8 mouse cellular contexts compared by ENCODE assay signal in the genomic region with DNA sequence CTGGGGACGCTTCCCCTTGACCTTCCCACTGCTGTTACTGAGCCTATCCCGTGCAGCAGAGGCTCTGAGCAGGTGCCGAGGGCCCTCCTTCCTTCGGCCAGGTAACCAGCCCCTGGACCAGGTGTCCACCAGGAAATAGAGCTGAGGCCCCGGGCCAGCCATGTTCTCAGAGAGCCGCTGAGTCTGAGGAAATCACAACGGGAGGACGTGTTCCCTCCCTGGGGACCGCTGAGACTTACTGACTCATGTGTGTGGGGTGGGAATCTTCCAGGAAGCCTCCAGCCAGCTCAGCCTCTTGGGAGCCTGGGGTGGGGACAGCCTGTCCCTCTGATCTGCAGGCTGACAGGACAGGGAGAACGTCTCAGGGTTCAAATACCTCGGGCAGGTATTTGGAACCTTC. TPM values are rescaled to one million over a fixed set of nuclear protein-coding genes. Genes with fewer than 3 reads are reported as not detected.
A peak's percentile ranks its signal among the peaks of the same experiment; 100 is the strongest.
DNase-seq lines count a peak whose midpoint lies in the region; ATAC-seq and TF ChIP-seq lines count a peak whose summit lies in the region.

No protein-coding gene starts in this region.

- peaks cover 16% of the 10 kb centered on the region for H3K4me1 ChIP-seq in forebrain, embryonic 12.5 days
- H3K4me1 ChIP-seq in forebrain, embryonic 16.5 days (replicated peaks; ENCODE audit: control insufficient read depth, insufficient read depth, low read length) = peaks cover 17% of the 10 kb centered on the region
- peaks cover 12% of the 10 kb centered on the region; the same call in 1 of the 2 replicates for H3K4me1 ChIP-seq in intestine, postnatal 0 days (replicated peaks; ENCODE audit: control insufficient read depth, insufficient read depth, low read length)
- peaks cover 7% of the 10 kb centered on the region; the same call in 1 of the 2 replicates for H3K4me1 ChIP-seq in midbrain, embryonic 14.5 days (ENCODE audit: control insufficient read depth, insufficient read depth, low read length)

- H3K27me3 ChIP-seq in forebrain, embryonic 12.5 days = peaks cover 4% of the 10 kb centered on the region; the same call in 1 of the 2 replicates
- H3K27me3 ChIP-seq in forebrain, embryonic 16.5 days (replicated peaks; ENCODE audit: control insufficient read depth, insufficient read depth, low read length) = no peaks in the 10 kb centered on the region
- H3K27me3 ChIP-seq in intestine, postnatal 0 days (replicated peaks; ENCODE audit: control insufficient read depth, insufficient read depth, low read length) = no peaks in the 10 kb centered on the region
- H3K27me3 ChIP-seq in midbrain, embryonic 14.5 days (ENCODE audit: control insufficient read depth, insufficient read depth, low read length) = no peaks in the 10 kb centered on the region

- H3K9ac ChIP-seq in forebrain, embryonic 12.5 days = no peak overlapping the region
- no peak overlapping the region for H3K9ac ChIP-seq in forebrain, embryonic 16.5 days (replicated peaks; ENCODE audit: low read depth, low read length)
- no peak overlapping the region for H3K9ac ChIP-seq in intestine, postnatal 0 days (ENCODE audit: low read depth, low read length)
- H3K9ac ChIP-seq in midbrain, embryonic 14.5 days (replicated peaks; ENCODE audit: low read length) = no peak overlapping the region

- peak; percentile 76 for DNase-seq in gastrocnemius, postnatal 14 days
- peak; percentile 23 to 54 for DNase-seq in lung, postnatal 4 days
- DNase-seq in ovary, adult 18-20 months (ENCODE audit: low spot score) = no peak
- DNase-seq in midbrain, embryonic 14.5 days = no peak
- no peak for DNase-seq in cerebellum, adult 11-12 months

- TF ChIP-seq CTCF in intestine, postnatal 0 days (IDR thresholded peaks at IDR 0.05; ENCODE audit: low read depth) = no peak

- intact Hi-C loops in gastrocnemius, postnatal 14 days (cut with DNase I; ENCODE audit: low total_unique reads) = loop anchor here (10.0 kb wide), 1 partner anchor 83 kb away; no protein-coding TSS in a partner anchor

- ATAC-seq in forebrain, embryonic 12.5 days (ENCODE audit: low FRiP score) = no peak
- no peak for ATAC-seq in forebrain, embryonic 16.5 days
- ATAC-seq in intestine, postnatal 0 days = no peak
- no peak for ATAC-seq in midbrain, embryonic 14.5 days (ENCODE audit: low FRiP score, low TSS enrichment)

- no peak overlapping the region for H3K4me3 ChIP-seq in forebrain, embryonic 12.5 days (replicated peaks)
- H3K4me3 ChIP-seq in forebrain, embryonic 16.5 days (replicated peaks; ENCODE audit: low read length) = no peak overlapping the region
- H3K4me3 ChIP-seq in intestine, postnatal 0 days (ENCODE audit: low read depth, low read length) = peak overlapping the region; percentile 21; the same call in 1 of the 2 replicates
- no peak overlapping the region for H3K4me3 ChIP-seq in midbrain, embryonic 14.5 days (replicated peaks; ENCODE audit: low read depth, low read length)

- WGBS in forebrain, embryonic 12.5 days = 68% methylated on average over 11 of the region's 11 CpGs
- 65% methylated on average over 11 of the region's 11 CpGs for WGBS in forebrain, embryonic 16.5 days
- WGBS in intestine, postnatal 0 days = 32% methylated on average over 11 of the region's 11 CpGs
- WGBS in midbrain, embryonic 14.5 days = 64% methylated on average over 11 of the region's 11 CpGs

- H3K27ac ChIP-seq in forebrain, embryonic 12.5 days = no peak overlapping the region
- H3K27ac ChIP-seq in forebrain, embryonic 16.5 days (ENCODE audit: low read length) = no peak overlapping the region
- peak overlapping the region; percentile 69 for H3K27ac ChIP-seq in intestine, postnatal 0 days (ENCODE audit: low read depth, low read length)
- H3K27ac ChIP-seq in midbrain, embryonic 14.5 days (replicated peaks; ENCODE audit: low read depth, low read length) = no peak overlapping the region

- H3K4me2 ChIP-seq in forebrain, embryonic 12.5 days = peak overlapping the region; percentile 40; the same call in 1 of the 2 replicates
- H3K4me2 ChIP-seq in forebrain, embryonic 16.5 days (ENCODE audit: low read length) = no peak overlapping the region
- peak overlapping the region; percentile 67 for H3K4me2 ChIP-seq in intestine, postnatal 0 days (replicated peaks; ENCODE audit: low read depth)
- no peak overlapping the region for H3K4me2 ChIP-seq in midbrain, embryonic 14.5 days (ENCODE audit: low read length)

- H3K9me3 ChIP-seq in forebrain, embryonic 12.5 days = no peaks in the 10 kb centered on the region
- H3K9me3 ChIP-seq in forebrain, embryonic 16.5 days (ENCODE audit: control insufficient read depth, low read length) = no peaks in the 10 kb centered on the region
- H3K9me3 ChIP-seq in intestine, postnatal 0 days (ENCODE audit: control insufficient read depth) = no peaks in the 10 kb centered on the region
- H3K9me3 ChIP-seq in midbrain, embryonic 14.5 days (ENCODE audit: control insufficient read depth, low read length) = no peaks in the 10 kb centered on the region

- H3K36me3 ChIP-seq in forebrain, embryonic 12.5 days (replicated peaks) = no peaks in the 10 kb centered on the region
- H3K36me3 ChIP-seq in forebrain, embryonic 16.5 days (ENCODE audit: control insufficient read depth, insufficient read depth) = no peaks in the 10 kb centered on the region
- H3K36me3 ChIP-seq in intestine, postnatal 0 days (ENCODE audit: control insufficient read depth, insufficient read depth) = no peaks in the 10 kb centered on the region
- no peaks in the 10 kb centered on the region for H3K36me3 ChIP-seq in midbrain, embryonic 14.5 days (ENCODE audit: control insufficient read depth, insufficient read depth, low read length)

RNA-seq across cellular contexts. Expression of a gene that starts 32.1 kb away (rescaled TPM):
- polyA plus RNA-seq in forebrain, embryonic 12.5 days (2016; fragmentation: Nextera tagmentation; extraction: Ambion mirVana) = 180 and 192 TPM in 2 replicates
- 120 and 128 TPM in 2 replicates for polyA plus RNA-seq in forebrain, embryonic 16.5 days (2015; fragmentation: Nextera tagmentation; extraction: Ambion mirVana)
- total RNA-seq in gastrocnemius, postnatal 14 days (2021) = 10 to 100 TPM; 27.2 to 34.0 TPM
- 74.5 and 81.5 TPM in 2 replicates for polyA plus RNA-seq in intestine, postnatal 0 days (2015; fragmentation: Nextera tagmentation; extraction: Ambion mirVana)
- 91.8 and 97.4 TPM in 2 replicates for polyA plus RNA-seq in midbrain, embryonic 14.5 days (2014; fragmentation: Nextera tagmentation; extraction: Ambion mirVana)

Comparison
In these comparisons a context has a peak if more than half of its experiments do, and no peak if none do; other contexts are left out.
1. H3K4me2 ChIP-seq: peak in forebrain, embryonic 12.5 days (single experiment) and intestine, postnatal 0 days (single experiment); none in forebrain, embryonic 16.5 days (single experiment) and midbrain, embryonic 14.5 days (single experiment).
2. DNase-seq: peak in gastrocnemius, postnatal 14 days (single experiment) and lung, postnatal 4 days (2 of 2); none in ovary, adult 18-20 months (single experiment), midbrain, embryonic 14.5 days (single experiment) and cerebellum, adult 11-12 months (single experiment).